Mouse (Mus musculus) activated CD4-positive, CD25-positive, alpha-beta regulatory T cell (primary cell): ENCODE data around the gene Tex12. TPM values are rescaled to one million over a fixed set of nuclear protein-coding genes. Genes with fewer than 3 reads are reported as not detected.

Experiments
- polyA plus RNA-seq, 2 experiments: library from polyadenylated mRNA; unstranded; fragments of 100-300 nt; shearing (Covaris generic); gene quantifications; one replicate each; pipeline ENCODE4 v1.2.1; 2017

The Tex12 gene
- under 1 TPM in 1 of 2 experiments, not detected in 1; 0.16 TPM for polyA plus RNA-seq

GRCm38 (mm10) chr9:50561145-50561917 lies at the start of gene Tex12:
Gene Tex12 (minus strand): TSS chr9:50561325.

DNA sequence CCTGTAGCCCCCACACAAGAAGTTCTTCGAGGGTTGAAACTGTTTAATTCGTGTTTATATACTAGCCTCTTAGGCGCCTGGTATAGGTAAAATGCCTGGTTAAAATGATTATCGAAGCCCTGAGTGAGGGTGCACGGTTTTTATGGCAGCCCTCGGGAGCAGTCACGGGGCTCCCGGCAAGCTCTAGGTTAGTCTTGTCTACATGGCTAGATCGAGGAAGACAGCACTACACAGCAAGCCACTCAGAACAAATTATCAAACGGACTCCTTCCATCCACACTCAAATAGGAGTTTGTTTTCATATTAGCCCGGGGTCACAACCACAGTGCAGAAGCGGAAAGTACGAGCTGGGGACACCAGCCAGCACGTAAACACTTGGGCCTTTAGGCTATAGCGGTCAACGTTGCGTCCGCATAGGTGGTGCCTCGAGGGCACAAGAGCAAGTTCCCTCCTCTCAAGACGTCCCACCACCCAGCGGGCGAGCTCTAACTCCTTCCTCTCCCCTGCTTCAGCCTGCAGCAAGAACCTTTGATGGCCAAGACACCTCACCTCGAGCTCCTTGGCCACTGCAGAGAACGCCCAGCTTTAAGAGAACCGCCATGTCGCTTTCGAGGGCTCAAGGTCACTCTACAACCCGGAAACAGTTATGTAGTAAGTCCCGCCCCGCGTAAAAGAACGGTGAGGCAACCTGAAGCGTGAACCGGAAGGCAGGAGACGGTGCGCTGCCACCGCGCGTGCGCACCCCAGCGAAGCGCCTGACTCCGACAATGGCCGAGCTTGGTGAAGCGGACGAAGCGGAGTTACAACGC lies 42.3 kb upstream of the Tex12 start, which contains the start of the genes Sdhd and Timm8b:
TSS of gene Sdhd (minus strand) at position 624 of the 809 bp plus-strand sequence.
TSS of gene Timm8b (plus strand) at position 722 of the 809 bp plus-strand sequence.

DNA sequence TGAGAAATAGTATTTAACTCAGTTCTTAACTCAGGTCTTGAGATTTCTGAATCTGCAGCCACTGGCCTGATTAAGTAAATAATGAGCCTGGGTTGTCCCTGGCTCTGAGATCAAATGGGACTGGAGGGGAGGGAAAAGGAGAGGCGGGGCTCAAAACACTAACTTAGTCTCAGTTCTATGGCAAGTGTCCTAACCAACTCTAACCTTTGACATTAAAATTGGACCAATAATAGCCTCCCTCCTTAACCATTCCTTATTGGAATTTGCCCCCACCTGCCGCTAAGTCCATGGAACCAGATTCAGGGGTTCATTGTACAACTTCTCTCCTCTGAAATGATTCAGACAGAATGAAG lies 6.1 kb downstream of the Tex12 start, which contains the start of gene Bco2:
TSS of gene Bco2 (minus strand) at position 88 of the 353 bp plus-strand sequence.

DNA sequence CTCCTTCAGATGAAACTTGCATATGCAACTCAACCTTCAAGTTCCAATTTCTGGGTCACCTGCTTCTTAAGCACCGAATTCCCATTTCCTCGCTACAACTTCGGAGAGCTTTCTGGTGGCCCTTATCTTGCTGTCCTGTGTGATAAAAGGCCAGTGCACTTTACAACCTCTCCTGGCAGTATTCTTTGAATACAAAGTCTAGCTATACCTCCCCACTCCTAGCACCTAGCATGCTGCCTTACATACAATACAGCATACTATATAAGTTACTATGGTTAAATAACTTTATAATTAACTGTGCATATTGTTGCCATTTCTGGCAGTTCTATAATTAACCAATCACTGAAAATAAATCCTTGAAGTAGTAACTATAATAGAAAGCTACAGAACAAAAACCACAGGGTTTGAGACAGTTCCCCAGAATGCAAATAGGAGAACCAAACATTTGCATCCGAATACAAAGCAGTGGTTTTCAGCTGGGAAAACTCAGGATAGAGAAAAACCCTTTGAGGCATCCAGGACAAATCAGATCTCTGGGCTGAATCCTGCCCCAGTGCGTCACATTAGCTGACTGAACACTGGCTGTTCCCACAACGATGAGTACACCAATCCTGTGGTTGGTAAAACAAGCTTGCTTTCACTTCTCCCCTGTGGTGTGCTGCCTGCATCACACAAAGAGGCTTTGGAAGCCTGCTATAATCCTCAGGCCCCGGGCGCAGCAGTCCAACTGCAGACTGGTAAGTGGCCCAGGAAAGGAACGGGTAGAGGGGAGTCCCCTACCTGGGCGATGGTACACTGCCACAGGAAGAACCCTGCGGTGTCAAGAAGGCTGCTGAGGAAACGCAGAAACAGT lies 6.7 kb downstream of the Tex12 start, which contains the start of gene Il18:
TSS of gene Il18 (plus strand) at position 587 of the 853 bp plus-strand sequence.

GRCm38 (mm10) chr9:50528293-50528892 lies 32.7 kb downstream of the Tex12 start, which contains the start of gene Pts:
Gene Pts (minus strand): TSS chr9:50528724.

Other genes starting within 250 kb of the Tex12 start
- 100 to 1,000 TPM; 544 to 711 TPM for gene Rpl10-ps3, start 216.4 kb downstream of the Tex12 start, polyA plus RNA-seq
- gene Plet1, start 66.8 kb downstream of the Tex12 start, polyA plus RNA-seq: under 1 TPM; 0.31 to 0.33 TPM
- 100 to 1,000 TPM; 127 to 128 TPM for gene Pts, start 32.6 kb downstream of the Tex12 start, polyA plus RNA-seq
- gene Il18, start 6.5 kb downstream of the Tex12 start, polyA plus RNA-seq: 1 to 10 TPM; 3.9 to 7.6 TPM
- gene Bco2, start 6.1 kb downstream of the Tex12 start, polyA plus RNA-seq: under 1 TPM; 0.82 TPM
- gene Sdhd, start 42.5 kb upstream of the Tex12 start, polyA plus RNA-seq: 100 to 1,000 TPM; 189 to 227 TPM
- gene Timm8b, start 42.6 kb upstream of the Tex12 start, polyA plus RNA-seq: 100 to 1,000 TPM; 123 to 129 TPM
- gene Pih1d2, start 56.0 kb upstream of the Tex12 start, polyA plus RNA-seq: 1 to 10 TPM in 1 of 2 experiments, not detected in 1; 1.3 TPM
- 10 to 100 TPM; 25.5 to 30.3 TPM for gene Nkapd1, start 56.1 kb upstream of the Tex12 start, polyA plus RNA-seq
- 10 to 100 TPM; 36.7 to 38.2 TPM for gene Dlat, start 98.5 kb upstream of the Tex12 start, polyA plus RNA-seq
- gene Dixdc1, start 178.2 kb upstream of the Tex12 start, polyA plus RNA-seq: under 1 TPM; 0.20 to 0.22 TPM
- not detected for gene 2310030G06Rik, start 185.2 kb upstream of the Tex12 start, polyA plus RNA-seq
- gene Cryab, start 190.0 kb upstream of the Tex12 start, polyA plus RNA-seq: not detected
- gene Hspb2, start 191.0 kb upstream of the Tex12 start, polyA plus RNA-seq: under 1 TPM in 1 of 2 experiments, not detected in 1; 0.84 TPM
- 1 to 10 TPM; 6.7 to 9.7 TPM for gene Fdxacb1, start 206.9 kb upstream of the Tex12 start, polyA plus RNA-seq
- gene Alg9, start 213.7 kb upstream of the Tex12 start, polyA plus RNA-seq: 10 to 100 TPM; 15.9 to 21.5 TPM
- gene 1110032A03Rik, start 214.2 kb upstream of the Tex12 start, polyA plus RNA-seq: 10 to 100 TPM; 10.1 to 14.5 TPM